Mouse (Mus musculus): ENCODE results near the gene Bcorl1. TPM values are rescaled to one million over a fixed set of nuclear protein-coding genes. Genes with fewer than 3 reads are reported as not detected.

The Bcorl1 gene
- polyA plus RNA-seq (2017; shearing (Covaris generic)), result 2.4 TPM

DNA sequence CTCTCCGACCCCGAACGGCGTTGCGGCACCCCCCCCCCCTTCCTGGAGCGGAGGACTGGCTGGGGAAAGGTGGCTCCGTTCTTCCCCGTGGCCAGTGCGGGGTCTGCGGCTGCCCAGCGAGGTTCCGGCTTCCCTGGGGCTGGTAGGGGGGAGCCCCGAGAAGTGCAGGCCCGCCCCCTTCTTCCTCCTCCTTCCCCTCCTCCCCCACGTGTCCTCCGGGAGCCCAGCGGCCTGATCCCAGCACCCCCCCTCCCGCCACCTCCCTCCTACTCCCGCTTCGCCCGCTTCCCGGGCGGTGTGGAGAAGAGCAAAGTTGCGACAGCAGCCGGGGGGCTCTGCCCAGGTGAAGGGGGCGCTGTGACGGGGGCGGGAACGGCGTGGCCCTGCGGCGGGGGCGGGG lies at the start of gene Bcorl1:
TSS of gene Bcorl1 (plus strand) at position 218 of the 400 bp plus-strand sequence.

Other genes starting within 250 kb of the Bcorl1 start
- not detected for gene Xpnpep2, start 232.6 kb upstream of the Bcorl1 start, polyA plus RNA-seq (2017; shearing (Covaris generic))
- 161 TPM for gene Sash3, start 194.9 kb upstream of the Bcorl1 start, polyA plus RNA-seq (2017; shearing (Covaris generic))
- 27.1 TPM for gene Zdhhc9, start 132.5 kb upstream of the Bcorl1 start, polyA plus RNA-seq (2017; shearing (Covaris generic))
- 20.0 TPM for gene Utp14a, start 84.5 kb upstream of the Bcorl1 start, polyA plus RNA-seq (2017; shearing (Covaris generic))
- 66.7 TPM for gene Elf4, start 121.8 kb downstream of the Bcorl1 start, polyA plus RNA-seq (2017; shearing (Covaris generic))
- 30.2 TPM for gene Aifm1, start 172.2 kb downstream of the Bcorl1 start, polyA plus RNA-seq (2017; shearing (Covaris generic))
- gene Rab33a, start 177.9 kb downstream of the Bcorl1 start, polyA plus RNA-seq (2017; shearing (Covaris generic)), result 0.44 TPM